Mouse (Mus musculus): ENCODE measurements around the gene Art2b.
A peak's percentile ranks its signal among the peaks of the same experiment; 100 is the strongest.
"Not testable (repeated sequence)": the region's sequence is repeated elsewhere in the genome, so short reads cannot be mapped to it uniquely, and the experiment has no call there.

Art2b gene

GRCm38 (mm10) chr7:101559393-101559792, 26.0 kb downstream of the Art2b start:
- peak; percentile 72 for DNase-seq

- no peak for DNase-seq
These were observed 28.0 kb downstream of the Art2b start for GRCm38 (mm10) chr7:101557391-101557790.

- DNase-seq = not testable (repeated sequence)
These were observed 29.9 kb downstream of the Art2b start for GRCm38 (mm10) chr7:101555473-101555872.

GRCm38 (mm10) chr7:101551530-101551929, 33.9 kb downstream of the Art2b start:
- peak; percentile 84 for DNase-seq

GRCm38 (mm10) chr7:101550686-101551485, 34.5 kb downstream of the Art2b start:
- peak; percentile 83 for DNase-seq

- DNase-seq = peak; percentile 72
These were observed 36.1 kb downstream of the Art2b start for GRCm38 (mm10) chr7:101549266-101549665.

GRCm38 (mm10) chr7:101547651-101548050, 37.7 kb downstream of the Art2b start:
- DNase-seq = peak; percentile 77

GRCm38 (mm10) chr7:101541734-101542133, 43.7 kb downstream of the Art2b start:
- DNase-seq = no peak

- no peak for DNase-seq
These were observed 44.3 kb downstream of the Art2b start for GRCm38 (mm10) chr7:101541132-101541531.

GRCm38 (mm10) chr7:101540684-101541083, 44.7 kb downstream of the Art2b start:
- DNase-seq = peak; percentile 91

GRCm38 (mm10) chr7:101539774-101540173, 45.6 kb downstream of the Art2b start:
- no peak for DNase-seq

- DNase-seq = peak; percentile 91
These were observed 47.1 kb downstream of the Art2b start for GRCm38 (mm10) chr7:101538141-101538933.

- DNase-seq = peak; percentile 92
These were observed 47.9 kb downstream of the Art2b start for GRCm38 (mm10) chr7:101537541-101537940.

- no peak for DNase-seq
These were observed 49.9 kb downstream of the Art2b start for GRCm38 (mm10) chr7:101535517-101535916.

GRCm38 (mm10) chr7:101535102-101535501, 50.3 kb downstream of the Art2b start:
- DNase-seq = no peak

- DNase-seq = no peak
These were observed 51.0 kb downstream of the Art2b start for GRCm38 (mm10) chr7:101534428-101534827.

Measured in heart, adult 11 months (tissue).